ENCODE assay signal across 8 mouse cellular contexts in the genomic region with DNA sequence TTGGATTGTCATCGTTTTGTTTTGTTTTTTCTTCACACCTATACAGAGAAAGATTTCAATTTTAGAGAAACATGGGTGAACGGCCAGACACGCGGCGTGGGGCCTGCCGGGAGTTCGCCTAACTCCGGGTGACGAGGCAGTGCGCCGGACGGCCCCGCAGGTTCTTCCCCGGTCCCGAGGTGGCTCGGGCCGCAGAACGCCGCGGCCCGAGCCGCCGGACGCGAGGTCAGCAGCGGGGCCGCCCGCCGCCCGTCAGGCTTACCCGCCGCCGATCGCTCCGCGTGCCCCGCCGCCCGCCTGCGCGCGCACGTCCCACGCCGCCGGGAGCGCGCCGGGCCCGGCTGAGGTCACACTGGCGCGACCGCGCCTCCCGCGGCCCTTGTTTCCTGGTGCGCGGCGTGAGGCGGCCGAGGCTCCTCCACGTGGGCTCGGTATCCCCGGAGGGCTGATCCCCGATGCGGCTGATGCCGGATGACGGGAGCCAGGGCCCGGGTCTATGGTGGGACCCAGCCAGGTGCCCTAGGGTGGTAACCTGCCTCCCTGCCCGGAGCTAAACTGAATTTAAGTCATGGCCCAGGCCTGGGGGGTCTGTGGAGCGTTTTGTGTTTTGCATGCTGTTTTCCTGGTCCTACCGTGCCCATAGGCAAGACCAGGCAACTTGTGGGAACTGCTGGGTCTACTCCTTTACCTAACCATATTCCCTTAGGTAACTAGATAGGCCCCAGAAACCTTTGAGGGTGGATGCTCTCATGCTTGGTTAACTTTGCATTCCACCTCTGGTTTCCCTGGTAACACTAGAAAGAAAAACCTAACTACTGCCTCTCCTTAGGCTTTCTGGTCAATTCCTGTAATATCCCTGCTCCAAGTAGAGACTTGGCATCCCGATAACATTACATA. TPM values are rescaled to one million over a fixed set of nuclear protein-coding genes. Genes with fewer than 3 reads are reported as not detected.
DNase-seq lines count a peak whose midpoint lies in the region; ATAC-seq and TF ChIP-seq lines count a peak whose summit lies in the region.

A gene (minus strand): TSS at position 316 of the 897 bp plus-strand sequence.

- ATAC-seq in forebrain, embryonic 16.5 days = peak; percentile 84

- peaks cover 22% of the 10 kb centered on the region for H3K79me2 ChIP-seq in MEL (ENCODE audit: control insufficient read depth, insufficient read depth, low read length, poor library complexity)

- peak within 1 kb of the TSS; percentile 76 for H3K4me2 ChIP-seq in forebrain, embryonic 16.5 days (ENCODE audit: low read length)

- 1% methylated on average over 69 of the region's 73 CpGs for WGBS in forebrain, embryonic 16.5 days

- no peaks in the 10 kb centered on the region for H3K9me3 ChIP-seq in MEL (replicated peaks; ENCODE audit: insufficient read depth, low read length)
- no peaks in the 10 kb centered on the region for H3K9me3 ChIP-seq in forebrain, embryonic 16.5 days (ENCODE audit: control insufficient read depth, low read length)

- H3K4me1 ChIP-seq in MEL (ENCODE audit: control insufficient read depth in 1 of 2, insufficient read depth in 2 of 2, low read length in 2 of 2) = peaks cover 8 to 10% of the 10 kb centered on the region in 2 experiments
- peaks cover 9% of the 10 kb centered on the region for H3K4me1 ChIP-seq in forebrain, embryonic 16.5 days (replicated peaks; ENCODE audit: control insufficient read depth, insufficient read depth, low read length)

- peak within 1 kb of the TSS; percentile 86 for H3K27ac ChIP-seq in MEL (ENCODE audit: control insufficient read depth, low read depth, low read length)
- peak within 1 kb of the TSS; percentile 37 for H3K27ac ChIP-seq in forebrain, embryonic 16.5 days (ENCODE audit: low read length)

- no peaks in the 10 kb centered on the region for H3K27me3 ChIP-seq in MEL (ENCODE audit: control insufficient read depth in 1 of 2, insufficient read depth in 2 of 2, low read length in 2 of 2)
- no peaks in the 10 kb centered on the region for H3K27me3 ChIP-seq in forebrain, embryonic 16.5 days (replicated peaks; ENCODE audit: control insufficient read depth, insufficient read depth, low read length)

- no peak for TF ChIP-seq RAD21 in MEL (IDR thresholded peaks at IDR 0.05; ENCODE audit: low read depth, low read length)

- intact Hi-C loops in heart, postnatal 36 days (cut with DNase I) = loop anchor here (1.0 to 5.0 kb wide), 3 partner anchors 20 to 127 kb away; a partner anchor contains a TSS

- peak within 1 kb of the TSS; percentile 97 for H3K9ac ChIP-seq in MEL (ENCODE audit: control insufficient read depth, low read depth, low read length, poor library complexity, severe bottlenecking)
- peak within 1 kb of the TSS; percentile 74 for H3K9ac ChIP-seq in forebrain, embryonic 16.5 days (replicated peaks; ENCODE audit: low read depth, low read length)

- TF ChIP-seq EP300 in MEL (IDR thresholded peaks at IDR 0.05; ENCODE audit: low read depth in 1 of 2, low read length in 2 of 2) = no peak

- peaks cover 11 to 17% of the 10 kb centered on the region in 2 experiments for H3K36me3 ChIP-seq in MEL (ENCODE audit: control insufficient read depth in 1 of 2, insufficient read depth in 2 of 2, low read length in 2 of 2)
- H3K36me3 ChIP-seq in forebrain, embryonic 16.5 days (ENCODE audit: control insufficient read depth, insufficient read depth) = no peaks in the 10 kb centered on the region

- H3K4me3 ChIP-seq in MEL (ENCODE audit: control insufficient read depth in 1 of 2, insufficient read depth in 1 of 2, low read depth in 2 of 2, low read length in 2 of 2) = peak within 1 kb of the TSS; percentile 92 to 100
- H3K4me3 ChIP-seq in forebrain, embryonic 16.5 days (replicated peaks; ENCODE audit: low read length) = peak within 1 kb of the TSS; percentile 62

- TF ChIP-seq POLR2A in MEL (IDR thresholded peaks at IDR 0.05; ENCODE audit: control insufficient read depth in 1 of 2, insufficient read depth in 1 of 2, low read depth in 1 of 2, low read length in 2 of 2, poor library complexity in 1 of 2) = peak; percentile 72 to 78

- TF ChIP-seq CTCF in MEL (IDR thresholded peaks at IDR 0.05 in 2 of 3, conservative IDR thresholded peaks at IDR 0.05 in 1 of 3; ENCODE audit: control insufficient read depth in 1 of 3, insufficient read depth in 1 of 3, low read depth in 2 of 3, low read length in 3 of 3, poor library complexity in 1 of 3, severe bottlenecking in 1 of 3) = no peak

- DNase-seq in MEL (ENCODE audit: low read depth, low spot score) = peak; percentile 82
- DNase-seq in cerebellum, adult 18-20 months = peak; percentile 75 to 90
- peak; percentile 80 to 81 for DNase-seq in heart, postnatal 36 days
- DNase-seq in layer of hippocampus, adult 8-10 months (ENCODE audit: low spot score in 2 of 2) = peak in 1 of 2 experiments; percentile 27
- DNase-seq in lung, postnatal 10 days = peak; percentile 85
- peak; percentile 83 for DNase-seq in ovary, postnatal 36 days (ENCODE audit: low spot score)
- peak; percentile 78 for DNase-seq in thymus, postnatal 25 days

TF ChIP-seq in MEL, 35 proteins besides CTCF, POLR2A, EP300 and RAD21:
- TF ChIP-seq NELFE (IDR thresholded peaks at IDR 0.05; ENCODE audit: low read depth, low read length) = peak; percentile 74
- TF ChIP-seq NRF1 (IDR thresholded peaks at IDR 0.05; ENCODE audit: insufficient read depth, low read depth, low read length, poor library complexity, severe bottlenecking) = peak; percentile 64; the same call in 1 of the 2 replicates
- peak; percentile 43; the same call in 1 of the 2 replicates for TF ChIP-seq TBP (IDR thresholded peaks at IDR 0.05; ENCODE audit: low read depth, low read length)
- TF ChIP-seq GATA1 (IDR thresholded peaks at IDR 0.05; ENCODE audit: low read depth, low read length) = no peak
- TF ChIP-seq POLR2AphosphoS5 (IDR thresholded peaks at IDR 0.05; ENCODE audit: borderline replicate concordance, low read depth, low read length) = no peak
- no peak for TF ChIP-seq ZC3H11A (IDR thresholded peaks at IDR 0.05; ENCODE audit: low read depth, low read length)
- TF ChIP-seq HCFC1 (IDR thresholded peaks at IDR 0.05; ENCODE audit: low read depth, low read length) = peak; percentile 75
- peak; percentile 96 for TF ChIP-seq MAX (IDR thresholded peaks at IDR 0.05; ENCODE audit: low read length)
- TF ChIP-seq KAT2A (conservative IDR thresholded peaks at IDR 0.05; ENCODE audit: low read depth, low read length) = no peak; the same call in 1 of the 2 replicates
- TF ChIP-seq MYC (IDR thresholded peaks at IDR 0.05; ENCODE audit: low read depth, low read length) = peak; percentile 93
- no peak for TF ChIP-seq GABPA (IDR thresholded peaks at IDR 0.05; ENCODE audit: low read depth, low read length)
- TF ChIP-seq TAL1 (IDR thresholded peaks at IDR 0.05; ENCODE audit: low read length) = no peak
- TF ChIP-seq ETS1 (IDR thresholded peaks at IDR 0.05; ENCODE audit: low read depth, low read length) = no peak
- TF ChIP-seq MYB (IDR thresholded peaks at IDR 0.05; ENCODE audit: low read depth, low read length) = no peak
- TF ChIP-seq ZMIZ1 (IDR thresholded peaks at IDR 0.05; ENCODE audit: low read depth, low read length) = 0 out of 2 replicates have a peak, but pooled peaks have one; percentile 74
- no peak for TF ChIP-seq RCOR1 (IDR thresholded peaks at IDR 0.05; ENCODE audit: low read depth, low read length)
- TF ChIP-seq MEF2A (IDR thresholded peaks at IDR 0.05; ENCODE audit: extremely low read depth, insufficient replicate concordance, low read depth, low read length, poor library complexity, severe bottlenecking) = no peak
- no peak for TF ChIP-seq MAFK (IDR thresholded peaks at IDR 0.05; ENCODE audit: borderline replicate concordance, low read depth, low read length)
- peak; percentile 83; the same call in 1 of the 2 replicates for TF ChIP-seq SIN3A (IDR thresholded peaks at IDR 0.05; ENCODE audit: low read length)
- no peak for TF ChIP-seq USF2 (IDR thresholded peaks at IDR 0.05; ENCODE audit: borderline replicate concordance in 1 of 2, insufficient read depth in 1 of 2, low read depth in 1 of 2, low read length in 2 of 2)
- TF ChIP-seq UBTF (IDR thresholded peaks at IDR 0.05; ENCODE audit: borderline replicate concordance, insufficient read depth, low read depth, low read length) = no peak
- peak; percentile 38; the same call in 1 of the 2 replicates for TF ChIP-seq TCF12 (IDR thresholded peaks at IDR 0.05; ENCODE audit: low read depth, low read length)
- peak; percentile 98 for TF ChIP-seq MXI1 (IDR thresholded peaks at IDR 0.05; ENCODE audit: low read depth, low read length)
- no peak for TF ChIP-seq ZKSCAN1 (IDR thresholded peaks at IDR 0.05; ENCODE audit: low read depth, low read length)
- TF ChIP-seq POLR2AphosphoS2 (IDR thresholded peaks at IDR 0.05; ENCODE audit: low read length) = 0 out of 2 replicates have a peak, but pooled peaks have one; percentile 40
- no peak for TF ChIP-seq BHLHE40 (IDR thresholded peaks at IDR 0.05; ENCODE audit: borderline replicate concordance, low read depth, low read length)
- TF ChIP-seq ELF1 (IDR thresholded peaks at IDR 0.05; ENCODE audit: low read depth, low read length) = peak; percentile 63
- TF ChIP-seq USF1 (IDR thresholded peaks at IDR 0.05; ENCODE audit: low read depth, low read length) = 0 out of 2 replicates have a peak, but pooled peaks have one; percentile 32
- no peak for TF ChIP-seq JUND (IDR thresholded peaks at IDR 0.05; ENCODE audit: low read depth, low read length)
- peak; percentile 79; the same call in 1 of the 2 replicates for TF ChIP-seq CHD1 (IDR thresholded peaks at IDR 0.05; ENCODE audit: low read depth, low read length)
- no peak for TF ChIP-seq MAZ (IDR thresholded peaks at IDR 0.05; ENCODE audit: low read depth, low read length)
- TF ChIP-seq CHD2 (IDR thresholded peaks at IDR 0.05; ENCODE audit: low read length) = no peak
- no peak for TF ChIP-seq E2F4 (IDR thresholded peaks at IDR 0.05; ENCODE audit: borderline replicate concordance, low read depth, low read length)
- TF ChIP-seq SMC3 (IDR thresholded peaks at IDR 0.05; ENCODE audit: low read depth, low read length) = no peak
- no peak for TF ChIP-seq ZNF384 (IDR thresholded peaks at IDR 0.05; ENCODE audit: low read depth, low read length)

RNA-seq across cellular contexts. Expression of the gene that starts here (rescaled TPM):
- total RNA-seq in MEL (2012; rRNA removed) = 30.9 and 34.0 TPM in 2 replicates
- polyA plus RNA-seq in MEL (2012; ENCODE audit: insufficient read depth in 1 of 2, insufficient read length in 2 of 2, low read depth in 1 of 2, low replicate concordance in 2 of 2, missing spikeins in 1 of 2) = 10 to 100 TPM in 1 of 2 experiments, not detected in 1; 63.4 TPM
- 29.8 and 30.7 TPM in 2 replicates for polyA plus RNA-seq in forebrain, embryonic 16.5 days (2015; fragmentation: Nextera tagmentation; extraction: Ambion mirVana)
- 10 to 100 TPM; 29.5 to 33.7 TPM for total RNA-seq in heart, postnatal 36 days (2021)
- total RNA-seq in layer of hippocampus, adult 8-10 months (2022) = 10 to 100 TPM; 35.8 to 49.2 (median 41.2) TPM
